Mouse (Mus musculus) liver, postnatal 0 days (tissue): Measurements from ENCODE around the gene Ubac2.

Experiments
- CTCF ChIP-seq: sonication (generic); IDR thresholded peaks from 2 replicates; pipeline ENCODE4 v1.5.1; 2016; ENCODE audit warnings: antibody characterized with exemption, low read depth
- EP300 ChIP-seq: IDR thresholded peaks from 2 replicates; pipeline ENCODE4 v1.6.1; 2016; ENCODE audit warnings: antibody characterized with exemption, low read depth, mild to moderate bottlenecking

- TF ChIP-seq CTCF (no peak), EP300 (no peak)
These were observed 44.3 kb downstream of the Ubac2 start for GRCm38 (mm10) chr14:121922731-121923130.
